In genomic region chr4:129623681-129624091, GRCm38 (mm10) we compare ENCODE assay signal across 8 mouse cellular contexts. TPM values are rescaled to one million over a fixed set of nuclear protein-coding genes. Genes with fewer than 3 reads are reported as not detected.
A peak's percentile ranks its signal among the peaks of the same experiment; 100 is the strongest.
DNase-seq lines count a peak whose midpoint lies in the region; ATAC-seq and TF ChIP-seq lines count a peak whose summit lies in the region.

Ccdc28b (minus strand) TSS chr4:129623947.

- H3K27ac ChIP-seq in testis, adult 2 months (ENCODE audit: control insufficient read depth, insufficient read depth, low read depth, low read length): peak within 1 kb of the TSS; percentile 86
- peak within 1 kb of the TSS; percentile 74 for H3K27ac ChIP-seq in stomach, embryonic 14.5 days (ENCODE audit: low read length)

- TF ChIP-seq CTCF in testis, adult 2 months (IDR thresholded peaks at IDR 0.05; ENCODE audit: control insufficient read depth, insufficient read depth, insufficient replicate concordance, low read depth, low read length): no peak

- no peak for DNase-seq in testis, postnatal 10 days (ENCODE audit: low spot score)
- no peak for DNase-seq in gastrocnemius, postnatal 36 days
- DNase-seq in left cerebral cortex, postnatal 14 days (ENCODE audit: low spot score in 2 of 2): peak; percentile 61 to 73

- WGBS in stomach, embryonic 14.5 days: under 1% methylated on average over 10 of the region's 10 CpGs

- peaks cover 23% of the 10 kb centered on the region for H3K4me1 ChIP-seq in testis, adult 2 months (ENCODE audit: control insufficient read depth, insufficient read depth, low read length)
- H3K4me1 ChIP-seq in megakaryocyte, embryonic 14.5 days: peaks cover 67% of the 10 kb centered on the region
- H3K4me1 ChIP-seq in stomach, embryonic 14.5 days (ENCODE audit: control insufficient read depth, insufficient read depth, low read length): peaks cover 28% of the 10 kb centered on the region; the same call in 1 of the 2 replicates

- ATAC-seq in common myeloid progenitor, adult 5-6 weeks (replicated peaks; ENCODE audit: low read depth, poor library complexity, severe bottlenecking): peak; percentile 8
- ATAC-seq in inflammation-experienced regulatory T-cells, adult 6 months: no peak
- ATAC-seq in stomach, embryonic 14.5 days (ENCODE audit: insufficient number of reproducible peaks, insufficient read depth, low FRiP score, low read depth): no peak

- peak; percentile 27; the same call in 1 of the 2 replicates for TF ChIP-seq POLR2A in testis, adult 2 months (IDR thresholded peaks at IDR 0.05; ENCODE audit: control insufficient read depth, low read depth, low read length)

- H3K9ac ChIP-seq in stomach, embryonic 14.5 days (replicated peaks; ENCODE audit: low read depth, low read length): peak within 1 kb of the TSS; percentile 76

- no peaks in the 10 kb centered on the region; the same call in 1 of the 2 replicates for H3K36me3 ChIP-seq in testis, adult 2 months (ENCODE audit: control insufficient read depth, insufficient read depth, low read length)
- peaks cover 54% of the 10 kb centered on the region for H3K36me3 ChIP-seq in megakaryocyte, embryonic 14.5 days (replicated peaks; ENCODE audit: low read length)
- peaks cover 27% of the 10 kb centered on the region for H3K36me3 ChIP-seq in stomach, embryonic 14.5 days (ENCODE audit: control insufficient read depth, insufficient read depth, low read length)

- no peaks in the 10 kb centered on the region for H3K9me3 ChIP-seq in megakaryocyte, embryonic 14.5 days
- no peaks in the 10 kb centered on the region for H3K9me3 ChIP-seq in stomach, embryonic 14.5 days (ENCODE audit: control insufficient read depth, low read depth, low read length)

- H3K27me3 ChIP-seq in testis, adult 2 months (ENCODE audit: control insufficient read depth, insufficient read depth, low read length): no peaks in the 10 kb centered on the region
- no peaks in the 10 kb centered on the region for H3K27me3 ChIP-seq in megakaryocyte, embryonic 14.5 days (replicated peaks)
- no peaks in the 10 kb centered on the region for H3K27me3 ChIP-seq in stomach, embryonic 14.5 days (ENCODE audit: control insufficient read depth, insufficient read depth, low read length)

- peak within 1 kb of the TSS; percentile 84 for H3K4me2 ChIP-seq in stomach, embryonic 14.5 days (replicated peaks; ENCODE audit: low read depth, low read length)

- intact Hi-C loops in gastrocnemius, postnatal 36 days (cut with DNase I): no loop called here
- intact Hi-C loops in left cerebral cortex, postnatal 14 days (cut with DNase I): loop anchor here (2.0 kb wide), 1 partner anchor 17 kb away; the partner anchor contains the start of gene Txlna

- peak within 1 kb of the TSS; percentile 83 for H3K4me3 ChIP-seq in testis, adult 2 months (ENCODE audit: control insufficient read depth, low read depth, low read length)
- peak within 1 kb of the TSS; percentile 93 for H3K4me3 ChIP-seq in megakaryocyte, embryonic 14.5 days (replicated peaks)
- peak within 1 kb of the TSS; percentile 66 for H3K4me3 ChIP-seq in stomach, embryonic 14.5 days (ENCODE audit: low read depth, low read length)

RNA-seq across cellular contexts. Expression of gene Ccdc28b, which starts in this region (rescaled TPM):
- polyA plus RNA-seq in testis, adult 2 months (2012; rRNA removed): 13.8 and 14.1 TPM in 2 replicates
- total RNA-seq in common myeloid progenitor, adult 5-6 weeks (2017): 48.6 and 59.3 TPM in 2 replicates
- total RNA-seq in gastrocnemius, postnatal 36 days (2021): 10 to 100 TPM; 41.0 to 44.5 TPM
- 10 to 100 TPM; 30.5 to 54.0 (median 35.4) TPM for polyA plus RNA-seq in inflammation-experienced regulatory T-cells, adult 6 months (2017; shearing (Covaris generic))
- total RNA-seq in left cerebral cortex, postnatal 14 days (2021): 100 to 1,000 TPM; 103 to 110 TPM
- polyA plus RNA-seq in megakaryocyte, embryonic 14.5 days (2012; ENCODE audit: insufficient read depth, low replicate concordance): 32.9 and 39.7 TPM in 2 replicates
- 52.9 and 56.1 TPM in 2 replicates for polyA plus RNA-seq in stomach, embryonic 14.5 days (2014; fragmentation: Nextera tagmentation; extraction: Ambion mirVana)

Comparison
In these comparisons a context has a peak if more than half of its experiments do, and no peak if none do; other contexts are left out.
1. DNase-seq: peak in left cerebral cortex, postnatal 14 days (2 of 2); none in testis, postnatal 10 days (single experiment) and gastrocnemius, postnatal 36 days (0 of 2).
2. Peak in every context shown above with its lines, with median percentiles within 50 percentile points of each other: H3K4me3 ChIP-seq.